Mouse (Mus musculus) forebrain, embryonic 12.5 days (tissue): ENCODE measurements at regions not wholly inside any gene's neighbourhood (a gene's known extent, or its start where the extent isn't known, plus 50 kb on each side); places are given as distances from the start of the nearest gene placed in this dataset.
"Not testable (repeated sequence)": the region's sequence is repeated elsewhere in the genome, so short reads cannot be mapped to it uniquely, and the experiment has no call there.

Experiments used
- ATAC-seq: fragments of 200-750 bp; cut with Nextera tagmentation; 2 replicates; pipeline ENCODE4 v1.8.0; 2017; ENCODE audit warnings: moderate TSS enrichment; ENCODE audit not compliant: low FRiP score
- H3K27ac ChIP-seq: fragments of 300-500 bp; sonication (generic); 2 replicates; pipeline ENCODE4 v1.5.1; 2016; ENCODE audit warnings: mild to moderate bottlenecking
- H3K27me3 ChIP-seq: fragments of 300-500 bp; sonication (generic); 2 replicates; pipeline ENCODE4 v1.6.1; 2016; ENCODE audit warnings: mild to moderate bottlenecking
- H3K36me3 ChIP-seq: fragments of 300-500 bp; sonication (generic); replicated peaks from 2 replicates; pipeline ENCODE4 v1.6.1; 2016; ENCODE audit warnings: mild to moderate bottlenecking
- H3K4me1 ChIP-seq: fragments of 300-500 bp; sonication (generic); 2 replicates; pipeline ENCODE4 v1.6.1; 2016
- H3K4me2 ChIP-seq: fragments of 300-500 bp; sonication (generic); 2 replicates; pipeline ENCODE4 v1.6.1; 2016; ENCODE audit warnings: mild to moderate bottlenecking, moderate library complexity
- H3K4me3 ChIP-seq: fragments of 300-500 bp; sonication (generic); replicated peaks from 2 replicates; pipeline ENCODE4 v1.5.1; 2016; ENCODE audit warnings: mild to moderate bottlenecking
- H3K9ac ChIP-seq: fragments of 300-500 bp; sonication (generic); 2 replicates; pipeline ENCODE4 v1.6.1; 2016; ENCODE audit warnings: mild to moderate bottlenecking
- H3K9me3 ChIP-seq: fragments of 300-500 bp; sonication (generic); 2 replicates; pipeline ENCODE4 v1.6.1; 2016
- WGBS: fragments of 180-500 bp; shearing (Covaris S2); methylation state at CpG from one replicate; pipeline ENCODE4 v1.1.7; 2016; 5-methylcytosine and 5-hydroxymethylcytosine counted together

- H3K36me3 ChIP-seq, H3K4me2 ChIP-seq, H3K27me3 ChIP-seq, ATAC-seq, H3K9ac ChIP-seq, H3K4me3 ChIP-seq, H3K9me3 ChIP-seq, H3K27ac ChIP-seq, H3K4me1 ChIP-seq: not testable (repeated sequence)
- WGBS, result 98% methylated on average over 2 of the region's 3 CpGs
These were observed 77.5 kb downstream of the Gm15319 start for GRCm38 (mm10) chr8:20285523-20285922.

- ATAC-seq, H3K27ac ChIP-seq, H3K9ac ChIP-seq, H3K9me3 ChIP-seq, H3K27me3 ChIP-seq, H3K4me1 ChIP-seq, H3K4me2 ChIP-seq, H3K36me3 ChIP-seq, H3K4me3 ChIP-seq: not testable (repeated sequence)
- 83% methylated on average over 6 of the region's 6 CpGs for WGBS
These were observed 78.2 kb downstream of the Gm15319 start for GRCm38 (mm10) chr8:20284856-20285255.

- WGBS, result 100% methylated on average over 1 of the region's 3 CpGs
- H3K9ac ChIP-seq, ATAC-seq, H3K4me2 ChIP-seq, H3K27ac ChIP-seq, H3K4me1 ChIP-seq, H3K4me3 ChIP-seq, H3K27me3 ChIP-seq, H3K36me3 ChIP-seq, H3K9me3 ChIP-seq: not testable (repeated sequence)
These were observed 79.9 kb downstream of the Gm15319 start for GRCm38 (mm10) chr8:20283141-20283540.

GRCm38 (mm10) chr8:20281201-20281887 lies 81.7 kb downstream of the Gm15319 start:
- not testable (repeated sequence) for H3K27ac ChIP-seq, H3K36me3 ChIP-seq, H3K4me1 ChIP-seq, H3K4me2 ChIP-seq, ATAC-seq, H3K27me3 ChIP-seq, H3K9me3 ChIP-seq, H3K9ac ChIP-seq, H3K4me3 ChIP-seq
- WGBS, result 90% methylated on average over 14 of the region's 14 CpGs

GRCm38 (mm10) chr8:20277701-20278100 lies 85.3 kb downstream of the Gm15319 start:
- not testable (repeated sequence) for H3K9ac ChIP-seq, H3K4me1 ChIP-seq, H3K4me3 ChIP-seq, H3K9me3 ChIP-seq, H3K27ac ChIP-seq, ATAC-seq, H3K27me3 ChIP-seq, H3K4me2 ChIP-seq, H3K36me3 ChIP-seq
- WGBS, result 86% methylated on average over 1 of the region's 1 CpGs

- H3K9me3 ChIP-seq, H3K36me3 ChIP-seq, H3K27me3 ChIP-seq, H3K9ac ChIP-seq, H3K4me2 ChIP-seq, H3K4me1 ChIP-seq, H3K27ac ChIP-seq, ATAC-seq, H3K4me3 ChIP-seq: not testable (repeated sequence)
- 84% methylated on average over 1 of the region's 1 CpGs for WGBS
These were observed 86.3 kb downstream of the Gm15319 start for GRCm38 (mm10) chr8:20276661-20277060.

- not testable (repeated sequence) for H3K9me3 ChIP-seq, H3K4me2 ChIP-seq, H3K36me3 ChIP-seq, H3K4me1 ChIP-seq, H3K9ac ChIP-seq, H3K27me3 ChIP-seq, H3K27ac ChIP-seq, H3K4me3 ChIP-seq, ATAC-seq
- WGBS, result 85% methylated on average over 4 of the region's 5 CpGs
These were observed 89.2 kb downstream of the Gm15319 start for GRCm38 (mm10) chr8:20273844-20274243.

- WGBS, result 80% methylated on average over 14 of the region's 14 CpGs
These were observed 95.4 kb downstream of the Gm15319 start for GRCm38 (mm10) chr8:20267520-20268127.

GRCm38 (mm10) chr8:20266776-20267175 lies 96.2 kb downstream of the Gm15319 start:
- H3K4me2 ChIP-seq, H3K4me3 ChIP-seq, H3K9ac ChIP-seq, H3K36me3 ChIP-seq, H3K27ac ChIP-seq, H3K9me3 ChIP-seq, H3K4me1 ChIP-seq, ATAC-seq, H3K27me3 ChIP-seq: not testable (repeated sequence)
- 85% methylated on average over 3 of the region's 3 CpGs for WGBS

More at GRCm38 (mm10) chr8:20267520-20268127, 95.4 kb downstream of the Gm15319 start:
- H3K27me3 ChIP-seq, H3K36me3 ChIP-seq, H3K4me3 ChIP-seq, H3K9ac ChIP-seq, ATAC-seq, H3K9me3 ChIP-seq, H3K27ac ChIP-seq, H3K4me1 ChIP-seq, H3K4me2 ChIP-seq: not testable (repeated sequence)

GRCm38 (mm10) chr8:20264612-20265011 lies 98.4 kb downstream of the Gm15319 start:
- WGBS, result 76% methylated on average over 1 of the region's 1 CpGs
- ATAC-seq, result not testable (repeated sequence)

GRCm38 (mm10) chr8:20264106-20264505 lies 98.9 kb downstream of the Gm15319 start:
- ATAC-seq, H3K27ac ChIP-seq: not testable (repeated sequence)
- 88% methylated on average over 3 of the region's 3 CpGs for WGBS

More at GRCm38 (mm10) chr8:20264612-20265011, 98.4 kb downstream of the Gm15319 start:
- H3K9ac ChIP-seq, H3K36me3 ChIP-seq, H3K4me3 ChIP-seq, H3K27me3 ChIP-seq, H3K4me1 ChIP-seq, H3K9me3 ChIP-seq, H3K4me2 ChIP-seq, H3K27ac ChIP-seq: not testable (repeated sequence)

GRCm38 (mm10) chr8:20262847-20263570 lies 100.0 kb downstream of the Gm15319 start:
- H3K27me3 ChIP-seq, H3K4me1 ChIP-seq, H3K4me3 ChIP-seq, H3K36me3 ChIP-seq, ATAC-seq, H3K9ac ChIP-seq, H3K27ac ChIP-seq, H3K9me3 ChIP-seq, H3K4me2 ChIP-seq: not testable (repeated sequence)
- 84% methylated on average over 6 of the region's 7 CpGs for WGBS

More at GRCm38 (mm10) chr8:20264106-20264505, 98.9 kb downstream of the Gm15319 start:
- not testable (repeated sequence) for H3K4me3 ChIP-seq, H3K4me2 ChIP-seq, H3K9me3 ChIP-seq, H3K27me3 ChIP-seq, H3K36me3 ChIP-seq, H3K4me1 ChIP-seq, H3K9ac ChIP-seq

- H3K9me3 ChIP-seq, H3K36me3 ChIP-seq, ATAC-seq, H3K4me2 ChIP-seq, H3K9ac ChIP-seq, H3K27me3 ChIP-seq, H3K27ac ChIP-seq, H3K4me1 ChIP-seq, H3K4me3 ChIP-seq: not testable (repeated sequence)
- WGBS, result 87% methylated on average over 3 of the region's 3 CpGs
These were observed 100.8 kb downstream of the Gm15319 start for GRCm38 (mm10) chr8:20262253-20262652.
